ENCODE assay signal across 25 mouse cellular contexts in the genomic region with DNA sequence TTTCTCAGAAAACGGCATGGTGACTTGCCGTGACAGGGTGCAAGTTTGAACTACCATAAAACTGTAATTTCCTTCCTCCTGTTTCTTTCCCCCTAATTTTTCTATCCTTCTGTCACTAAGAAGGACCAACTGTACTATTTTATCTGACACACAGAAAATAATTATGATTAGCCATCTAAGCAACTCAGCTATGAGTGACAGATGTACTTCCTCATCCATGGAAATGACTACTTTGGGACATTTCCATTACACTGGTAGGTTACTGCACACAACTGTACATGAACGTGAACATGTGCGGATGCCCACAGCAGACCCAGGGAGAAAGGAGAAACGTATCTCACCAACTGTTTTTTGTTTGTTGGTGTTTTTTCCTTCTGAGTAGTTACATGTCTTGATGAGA.
"Had no signal": no experiment of that assay in that cellular context is flagged by ENCODE, and none has a peak within 500 bp of the region (broad histone marks: within the 10 kb centered on the region; RNA-seq: fewer than 3 reads in every experiment).

No protein-coding gene starts in this region.

- H3K36me3 ChIP-seq: hindbrain, embryonic 12.5 days; intestine, embryonic 15.5 days; limb, embryonic 15.5 days had no signal

- H3K4me1 ChIP-seq: heart, embryonic 12.5 days; hindbrain, embryonic 10.5 days; hindbrain, embryonic 12.5 days; intestine, embryonic 15.5 days; limb, embryonic 15.5 days had no signal

- H3K27ac ChIP-seq: gastrocnemius, adult 2 months; heart, adult 2 months; hindbrain, embryonic 10.5 days; hindbrain, embryonic 12.5 days; hindbrain, embryonic 14.5 days; intestine, embryonic 15.5 days; layer of hippocampus, adult 2 months; limb, embryonic 13.5 days; limb, embryonic 15.5 days; liver, embryonic 14.5 days had no signal

- H3K4me3 ChIP-seq: gastrocnemius, adult 2 months; heart, adult 2 months; heart, embryonic 12.5 days; hindbrain, embryonic 10.5 days; hindbrain, embryonic 12.5 days; intestine, embryonic 15.5 days; layer of hippocampus, adult 2 months; limb, embryonic 13.5 days; limb, embryonic 15.5 days had no signal

- ATAC-seq: hindbrain, embryonic 16.5 days; inflammation-experienced regulatory T-cells, adult 6 months; intestine, embryonic 15.5 days; intestine, postnatal 0 days had no signal

- H3K4me2 ChIP-seq: heart, embryonic 12.5 days; hindbrain, embryonic 12.5 days; hindbrain, embryonic 14.5 days; intestine, embryonic 15.5 days; limb, embryonic 13.5 days; limb, embryonic 15.5 days had no signal

- H3K9ac ChIP-seq: heart, embryonic 12.5 days; hindbrain, embryonic 12.5 days; hindbrain, embryonic 14.5 days; intestine, embryonic 15.5 days; limb, embryonic 13.5 days; limb, embryonic 15.5 days; liver, embryonic 14.5 days had no signal

- DNase-seq: gastrocnemius, adult 2 months; gastrocnemius, postnatal 10 days; gastrocnemius, postnatal 25 days; heart, adult 2 months; heart, postnatal 10 days; heart, postnatal 4 days; kidney, adult 18-20 months; kidney, adult 8-10 months; kidney, postnatal 10 days; kidney, postnatal 25 days; kidney, postnatal 4 days; layer of hippocampus, postnatal 36 days; left cerebral cortex, postnatal 4 days had no signal

- H3K27me3 ChIP-seq: heart, embryonic 12.5 days; hindbrain, embryonic 12.5 days; intestine, embryonic 15.5 days; limb, embryonic 13.5 days; limb, embryonic 15.5 days had no signal

- H3K9me3 ChIP-seq: heart, embryonic 12.5 days; intestine, embryonic 15.5 days; limb, embryonic 15.5 days had no signal
